Mouse (Mus musculus) adipocyte (in vitro differentiated cells): ENCODE measurements around the gene Pcna.

Experiments
- DNase-seq: peaks from one replicate; pipeline ENCODE4 v3.0.0-alpha.2; 2016; ENCODE audit warnings: low spot score

The Pcna gene

DNA sequence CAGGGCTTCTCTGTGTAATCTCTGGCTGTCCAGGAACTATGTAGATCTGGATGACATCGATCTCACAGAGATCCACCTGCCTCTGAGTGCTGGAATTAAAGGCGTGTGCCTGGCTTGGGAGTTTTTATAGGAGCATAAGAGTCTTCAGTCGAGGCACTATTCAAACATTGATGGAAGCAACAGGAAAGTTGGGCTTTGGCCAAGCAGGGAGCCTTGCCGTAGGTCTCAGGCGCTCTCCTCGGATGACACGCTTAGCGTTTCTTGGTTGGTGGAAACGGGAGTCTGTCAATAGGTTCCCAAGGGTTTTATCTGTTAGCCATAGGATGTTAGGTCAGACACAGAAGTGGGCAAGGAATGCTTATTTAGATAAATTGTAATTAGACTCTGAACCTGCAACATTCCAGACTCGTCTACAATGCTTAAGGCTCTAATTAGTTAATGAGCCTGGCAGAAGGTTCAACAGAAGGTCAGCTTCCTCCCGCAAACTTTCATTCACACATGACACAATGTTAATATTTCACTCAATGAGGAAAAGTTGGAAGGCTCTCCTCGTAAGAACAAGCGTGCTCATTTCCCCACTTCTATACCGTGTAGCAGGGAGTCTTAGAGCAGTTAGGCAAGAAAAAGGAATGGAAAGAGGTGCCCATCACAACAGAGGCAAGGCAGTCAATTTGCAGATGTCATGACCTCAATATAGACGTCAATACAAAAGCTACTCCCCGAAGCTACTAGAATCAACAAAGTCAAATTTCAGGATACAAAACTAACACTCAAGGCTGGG, 18.9 kb downstream of the Pcna start:
- DNase-seq: no peak

- no peak for DNase-seq
Measured at GRCm38 (mm10) chr2:132232413-132232945, 20.6 kb downstream of the Pcna start.

GRCm38 (mm10) chr2:132224359-132224758, 28.8 kb downstream of the Pcna start:
- no peak for DNase-seq

DNA sequence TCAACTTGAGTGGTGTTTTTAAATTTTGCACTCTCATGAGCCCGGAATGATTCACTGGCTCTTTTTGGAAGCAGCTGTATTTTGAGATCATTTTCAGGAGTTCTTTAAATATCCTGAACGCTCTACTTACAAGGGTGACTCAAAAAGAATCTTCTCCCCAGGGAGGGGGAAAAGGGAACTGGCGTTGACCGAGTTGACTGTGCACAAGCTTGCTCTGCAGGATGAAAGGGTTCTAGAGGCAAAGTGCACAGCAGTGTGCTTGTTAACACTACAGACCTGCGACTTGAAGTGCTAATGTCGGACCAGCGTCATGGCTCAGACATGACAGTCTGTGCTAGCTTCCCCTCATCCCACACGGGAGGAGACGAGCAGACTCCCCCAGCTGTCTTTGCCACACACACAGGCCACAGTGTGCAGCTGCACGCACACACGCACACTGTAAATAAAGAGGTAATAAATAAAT, 31.5 kb downstream of the Pcna start:
- peak; percentile 73 for DNase-seq

DNA sequence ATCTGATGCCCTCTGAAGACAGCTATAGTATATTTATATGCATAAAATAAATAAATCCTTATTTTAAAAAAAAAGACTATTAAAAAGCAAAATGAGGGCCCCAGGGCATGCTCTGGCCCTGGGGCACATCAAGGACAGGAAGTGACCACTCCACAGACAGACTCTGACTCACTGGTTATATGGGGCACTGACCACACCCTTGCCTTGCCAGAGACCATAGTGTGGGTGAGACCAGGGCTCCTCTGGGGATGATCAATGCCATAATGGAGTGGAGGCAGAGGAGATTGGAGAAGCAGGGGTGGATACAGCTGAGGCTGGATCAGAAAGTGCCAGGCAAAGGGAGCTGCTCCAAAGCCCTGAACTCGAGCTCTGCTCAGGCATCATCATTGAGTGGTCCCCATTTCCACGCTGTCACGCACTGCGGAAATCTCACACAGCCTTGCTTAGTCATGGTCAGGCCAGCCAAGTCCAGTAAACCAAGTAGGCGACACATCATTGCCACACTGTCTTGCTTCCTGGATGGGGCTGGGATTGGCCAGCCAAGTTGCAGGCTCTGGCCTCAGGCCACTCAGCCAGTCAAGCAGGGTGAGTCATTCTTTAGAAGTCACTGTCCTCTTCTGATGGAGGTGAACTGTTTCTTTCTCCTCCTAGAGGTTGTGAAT, 41.0 kb downstream of the Pcna start:
- peak; percentile 92 for DNase-seq

DNA sequence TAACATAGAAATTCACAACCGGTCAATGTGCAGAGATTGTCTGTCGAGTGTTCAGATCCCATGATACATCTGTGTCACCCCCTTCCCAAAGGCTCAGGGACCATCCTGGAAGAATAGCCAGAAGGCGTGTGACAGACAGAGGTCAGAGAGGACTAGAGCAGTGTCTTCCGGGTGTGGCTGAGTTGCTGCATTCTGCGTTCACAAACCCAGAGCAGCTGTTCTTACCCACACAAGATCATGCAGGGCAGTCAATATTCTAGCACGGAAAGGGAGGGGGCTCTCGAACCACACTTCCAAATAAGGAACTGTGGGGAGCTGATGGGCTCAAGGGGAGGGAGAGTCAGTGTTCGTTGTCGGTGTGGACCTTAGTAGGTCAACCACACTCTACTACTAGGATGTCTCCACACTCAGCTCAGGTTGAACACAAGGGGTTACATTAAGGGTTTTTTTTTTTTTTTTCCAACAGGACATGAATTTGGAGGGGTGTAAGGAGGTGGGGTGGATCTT, 42.3 kb downstream of the Pcna start:
- DNase-seq: no peak

- no peak for DNase-seq
Measured at GRCm38 (mm10) chr2:132208246-132208881, 44.8 kb downstream of the Pcna start.

- no peak for DNase-seq
Measured at GRCm38 (mm10) chr2:132206316-132206881, 46.7 kb downstream of the Pcna start.

- no peak for DNase-seq
Measured at GRCm38 (mm10) chr2:132205549-132205948, 47.6 kb downstream of the Pcna start.

DNA sequence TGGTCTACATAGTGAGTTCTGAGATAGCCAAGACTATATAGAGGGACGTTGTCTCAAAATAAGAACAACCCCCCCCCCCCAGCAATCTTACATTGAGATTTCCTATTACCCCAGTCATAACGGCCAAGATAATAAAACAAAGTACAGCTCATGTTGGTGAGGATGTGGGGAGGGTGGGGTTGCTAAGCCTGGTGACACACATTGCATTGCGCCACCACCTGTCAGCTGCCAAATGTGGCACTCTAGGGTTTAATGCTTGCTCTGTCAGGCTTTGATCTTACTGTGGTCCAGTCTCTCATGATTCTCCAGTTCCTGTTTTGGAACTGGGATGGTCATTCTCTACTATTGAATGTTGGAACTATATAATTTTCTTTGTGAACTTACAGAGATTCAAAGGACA, 49.3 kb downstream of the Pcna start:
- DNase-seq: peak; percentile 53

GRCm38 (mm10) chr2:132203186-132203585, 49.9 kb downstream of the Pcna start:
- DNase-seq: no peak
